Mouse (Mus musculus) kidney, embryonic 14.5 days (tissue): ENCODE results near the gene Ddias. TPM values are rescaled to one million over a fixed set of nuclear protein-coding genes. Genes with fewer than 3 reads are reported as not detected.
A peak's percentile ranks its signal among the peaks of the same experiment; 100 is the strongest.

Experiments
- ATAC-seq: fragments of 200-750 bp; cut with Nextera tagmentation; 2 replicates; pipeline ENCODE4 v1.8.0; 2017; ENCODE audit warnings: moderate number of reproducible peaks, mild to moderate bottlenecking, moderate TSS enrichment, moderate library complexity; ENCODE audit not compliant: low FRiP score, low TSS enrichment
- H3K27ac ChIP-seq: fragments of 300-500 bp; sonication (generic); 2 replicates; pipeline ENCODE4 v1.5.1; 2014; ENCODE audit warnings: low read depth, mild to moderate bottlenecking, low read length, moderate library complexity, mixed read lengths
- H3K27me3 ChIP-seq: fragments of 300-500 bp; sonication (generic); 2 replicates; pipeline ENCODE4 v1.6.1; 2014; ENCODE audit warnings: mild to moderate bottlenecking, low read length; ENCODE audit not compliant: control insufficient read depth, insufficient read depth
- H3K36me3 ChIP-seq: fragments of 300-500 bp; sonication (generic); 2 replicates; pipeline ENCODE4 v1.6.1; 2014; ENCODE audit warnings: low read length, mixed read lengths; ENCODE audit not compliant: control insufficient read depth, insufficient read depth
- H3K4me1 ChIP-seq: fragments of 300-500 bp; sonication (generic); 2 replicates; pipeline ENCODE4 v1.6.1; 2014; ENCODE audit warnings: low read length, mixed read lengths; ENCODE audit not compliant: control insufficient read depth, insufficient read depth
- H3K4me2 ChIP-seq: fragments of 300-500 bp; sonication (generic); replicated peaks from 2 replicates; pipeline ENCODE4 v1.6.1; 2014; ENCODE audit warnings: low read depth, mild to moderate bottlenecking, low read length
- H3K4me3 ChIP-seq: fragments of 300-500 bp; sonication (generic); 2 replicates; pipeline ENCODE4 v1.5.1; 2014; ENCODE audit warnings: mild to moderate bottlenecking, low read length
- H3K9ac ChIP-seq: fragments of 300-500 bp; sonication (generic); 2 replicates; pipeline ENCODE4 v1.6.1; 2014; ENCODE audit warnings: low read depth, mild to moderate bottlenecking, low read length, moderate library complexity
- H3K9me3 ChIP-seq: fragments of 300-500 bp; sonication (generic); 2 replicates; pipeline ENCODE4 v1.6.1; 2016; ENCODE audit warnings: low read length; ENCODE audit not compliant: control insufficient read depth
- WGBS: fragments of 180-500 bp; shearing (Covaris S2); extraction: QIAGEN DNeasy Blood & Tissue Kit; methylation state at CpG from one replicate; pipeline ENCODE4 v1.1.7; 2014; 5-methylcytosine and 5-hydroxymethylcytosine counted together
- polyA plus RNA-seq: library from polyadenylated mRNA; unstranded; fragments of >200 nt; fragmentation: Nextera tagmentation; extraction: Ambion mirVana; gene quantifications from 2 replicates; pipeline ENCODE4 v1.2.1, GENCODE M21; 2014

Ddias gene
- polyA plus RNA-seq, 1 experiment from 2014 or later = 17.6 TPM

DNA sequence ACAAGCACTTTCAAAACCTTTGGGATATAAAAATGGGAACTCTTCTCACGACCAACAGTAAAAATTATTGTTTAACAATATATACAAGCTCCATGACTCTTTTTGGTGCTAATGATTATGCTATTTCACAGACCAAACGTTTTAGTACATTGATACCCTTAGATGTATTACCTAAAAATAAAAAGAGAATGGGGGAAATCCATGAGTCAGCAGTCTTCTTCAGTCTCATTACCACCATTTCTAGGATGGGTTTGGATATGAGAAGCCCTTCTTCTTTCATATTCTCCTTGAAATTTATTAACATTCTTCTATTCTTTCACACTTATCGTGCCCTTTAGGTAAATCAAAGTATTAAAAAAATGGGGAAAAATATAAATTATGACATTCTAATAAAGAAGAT lies 37.6 kb downstream of the Ddias start:
- H3K27ac ChIP-seq = no peak overlapping the region
- no peaks in the 10 kb centered on the region for H3K4me1 ChIP-seq
- no peak overlapping the region for H3K4me2 ChIP-seq
- H3K36me3 ChIP-seq = no peaks in the 10 kb centered on the region
- H3K9me3 ChIP-seq = no peaks in the 10 kb centered on the region
- ATAC-seq = no peak
- no peak overlapping the region for H3K9ac ChIP-seq
- no peaks in the 10 kb centered on the region for H3K27me3 ChIP-seq
- no peak overlapping the region for H3K4me3 ChIP-seq
- 87% methylated on average over 3 of the region's 3 CpGs for WGBS

DNA sequence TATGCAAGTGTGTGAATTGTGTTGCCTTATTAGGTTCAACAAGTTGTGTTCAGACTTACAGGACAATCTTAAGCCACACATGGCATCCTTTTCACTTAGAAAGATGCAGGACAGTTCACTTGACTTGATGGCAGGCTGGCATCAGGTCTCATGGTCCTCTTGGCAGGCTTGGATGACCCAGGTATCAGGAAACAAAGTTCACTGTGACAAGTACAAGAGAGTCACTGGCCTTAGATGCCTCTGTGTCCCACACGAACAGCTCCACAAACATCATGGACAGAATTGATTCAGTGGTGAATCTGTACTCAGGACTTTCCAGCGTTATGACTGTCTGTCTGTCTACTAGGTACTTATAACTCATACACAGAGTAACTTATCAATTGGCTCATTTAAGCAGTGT lies 39.7 kb downstream of the Ddias start:
- Histone ChIP-seq H3K4me2 (no peak overlapping the region), H3K36me3 (no peaks in the 10 kb centered on the region), H3K9me3 (no peaks in the 10 kb centered on the region), H3K27ac (no peak overlapping the region), H3K9ac (no peak overlapping the region), H3K4me3 (no peak overlapping the region), H3K4me1 (no peaks in the 10 kb centered on the region), H3K27me3 (no peaks in the 10 kb centered on the region)
- ATAC-seq = no peak
- 98% methylated on average over 2 of the region's 2 CpGs for WGBS

DNA sequence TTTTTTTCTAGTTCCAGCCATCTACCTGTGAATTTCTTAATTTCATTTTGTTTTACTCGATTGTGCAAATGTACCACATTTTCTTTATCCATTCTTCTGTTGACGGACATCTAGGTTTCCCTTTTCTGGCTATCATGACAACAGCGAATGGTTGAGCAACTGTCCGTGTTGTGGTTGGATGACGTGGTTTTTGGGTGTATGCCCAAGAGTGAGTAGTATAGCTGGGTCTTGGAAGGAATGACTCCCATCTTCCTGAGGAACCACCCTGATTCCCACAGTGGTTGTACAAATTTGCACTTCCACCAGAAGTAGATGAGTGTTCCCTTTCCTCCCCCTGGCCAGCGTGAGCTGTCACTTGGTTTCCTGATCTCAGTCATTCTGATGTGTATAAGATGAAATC lies 41.7 kb downstream of the Ddias start:
- Histone ChIP-seq H3K9me3 (no peaks in the 10 kb centered on the region), H3K4me3 (no peak overlapping the region), H3K27ac (no peak overlapping the region), H3K9ac (no peak overlapping the region), H3K27me3 (no peaks in the 10 kb centered on the region), H3K36me3 (no peaks in the 10 kb centered on the region), H3K4me2 (no peak overlapping the region), H3K4me1 (no peaks in the 10 kb centered on the region)
- WGBS = 92% methylated on average over 6 of the region's 6 CpGs
- no peak for ATAC-seq

DNA sequence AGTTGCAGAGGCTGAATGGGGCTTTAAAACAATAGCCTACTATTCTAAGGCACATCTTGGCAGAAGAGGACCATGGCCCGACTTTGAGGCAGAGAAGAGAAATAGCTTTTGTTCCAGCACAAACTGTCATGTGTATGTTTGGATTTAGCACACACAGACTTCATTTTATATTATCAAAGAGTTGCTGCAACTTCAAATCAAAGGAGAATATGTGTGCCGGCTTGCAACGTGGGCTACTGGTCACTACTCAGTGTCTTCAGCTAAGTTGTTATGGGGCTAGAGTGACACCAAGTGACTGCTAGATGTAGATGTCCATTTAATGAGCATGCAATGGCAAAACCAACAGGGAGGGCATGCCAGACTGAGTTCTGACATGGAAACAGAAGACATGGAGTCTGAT lies 46.1 kb downstream of the Ddias start:
- Histone ChIP-seq H3K4me3 (no peak overlapping the region), H3K36me3 (no peaks in the 10 kb centered on the region), H3K27ac (no peak overlapping the region), H3K27me3 (no peaks in the 10 kb centered on the region), H3K9ac (no peak overlapping the region), H3K4me1 (no peaks in the 10 kb centered on the region), H3K4me2 (no peak overlapping the region), H3K9me3 (no peaks in the 10 kb centered on the region)
- no peak; the same call in 1 of the 2 replicates for ATAC-seq
- 59% methylated on average over 3 of the region's 3 CpGs for WGBS

DNA sequence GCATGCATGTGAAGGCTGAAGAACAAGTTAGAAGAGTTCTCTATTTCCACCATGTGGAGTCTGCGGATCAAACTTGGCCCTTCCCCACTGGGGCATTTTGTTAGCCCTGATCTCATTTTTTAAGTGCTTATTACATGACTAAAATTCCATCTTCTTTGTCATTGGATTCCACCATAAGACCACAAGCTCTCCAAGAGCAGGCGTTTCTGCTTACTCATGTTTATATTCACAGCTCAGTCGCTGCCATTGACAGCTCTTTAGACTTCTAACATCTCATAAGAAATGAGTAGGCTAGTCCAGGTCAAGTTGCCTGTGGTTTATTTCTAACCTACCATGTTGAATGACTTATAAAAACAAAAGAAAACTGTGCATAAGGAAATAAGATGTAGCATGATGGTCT lies 47.8 kb downstream of the Ddias start:
- Histone ChIP-seq H3K27me3 (no peaks in the 10 kb centered on the region), H3K4me1 (no peaks in the 10 kb centered on the region), H3K9ac (no peak overlapping the region), H3K9me3 (no peaks in the 10 kb centered on the region), H3K36me3 (no peaks in the 10 kb centered on the region), H3K4me3 (no peak overlapping the region), H3K27ac (no peak overlapping the region), H3K4me2 (no peak overlapping the region)
- ATAC-seq = no peak
- WGBS = 92% methylated on average over 3 of the region's 3 CpGs

DNA sequence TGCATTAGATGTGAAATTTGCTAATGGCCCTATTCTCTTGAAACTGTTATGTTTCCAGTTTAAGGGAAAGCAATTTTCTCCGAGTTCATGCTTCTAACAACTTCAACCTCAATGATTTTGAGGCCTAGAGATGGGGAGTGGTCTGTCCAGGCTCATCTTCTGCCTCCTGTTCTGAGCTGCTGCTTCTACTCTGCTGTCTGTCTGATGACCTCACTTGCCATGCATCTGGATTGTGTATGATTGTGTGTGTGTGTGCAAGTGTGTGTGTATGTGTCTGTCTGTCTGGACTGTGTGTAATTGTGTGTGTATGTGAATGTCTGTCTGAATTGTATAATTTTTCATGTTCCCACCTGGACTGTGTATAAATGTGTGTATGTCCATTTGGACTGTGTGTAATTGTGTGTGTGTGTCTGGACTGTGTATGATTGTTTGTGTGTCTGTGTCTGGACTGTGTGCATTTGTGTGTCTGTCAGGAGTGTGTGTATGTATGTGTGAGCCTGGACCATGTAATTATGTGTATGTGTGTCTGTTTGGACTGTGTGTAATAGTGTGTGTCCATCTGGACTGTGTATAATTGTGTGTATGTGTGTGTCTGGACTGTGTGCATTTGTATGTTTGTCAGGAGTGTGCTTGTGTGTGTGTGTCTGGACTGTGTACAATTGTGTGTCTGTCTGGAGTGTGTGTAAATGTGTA lies 51.5 kb downstream of the Ddias start:
- no peaks in the 10 kb centered on the region for H3K27me3 ChIP-seq
- H3K4me1 ChIP-seq = no peaks in the 10 kb centered on the region
- 0 out of 2 replicates have a peak, but pooled peaks have one; percentile 46 for ATAC-seq
- H3K27ac ChIP-seq = no peak overlapping the region
- H3K9ac ChIP-seq = no peak overlapping the region
- no peak overlapping the region for H3K4me3 ChIP-seq
- H3K9me3 ChIP-seq = no peaks in the 10 kb centered on the region
- no peak overlapping the region for H3K4me2 ChIP-seq
- no peaks in the 10 kb centered on the region for H3K36me3 ChIP-seq
- WGBS = 41% methylated on average over 1 of the region's 1 CpGs

DNA sequence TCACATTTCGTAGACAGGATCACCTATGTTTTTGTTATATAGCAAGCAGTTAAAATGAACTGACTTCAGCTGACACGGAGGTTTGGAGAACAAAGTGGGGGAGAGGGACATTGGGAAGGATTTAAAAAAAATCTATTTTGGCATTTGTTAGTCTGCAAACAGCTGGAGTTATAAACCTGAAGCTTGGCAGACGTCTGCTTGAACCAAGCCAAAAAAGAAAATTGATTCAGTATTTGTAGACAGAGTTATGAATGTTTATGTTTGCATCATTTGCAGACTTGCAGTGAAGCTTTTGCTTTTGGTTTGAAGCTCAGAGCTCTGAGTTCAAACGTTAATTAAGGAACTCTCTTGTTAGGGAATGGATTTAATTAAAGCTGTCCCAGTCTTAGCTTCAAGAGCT lies 52.2 kb downstream of the Ddias start:
- Histone ChIP-seq H3K9me3 (no peaks in the 10 kb centered on the region), H3K27me3 (no peaks in the 10 kb centered on the region), H3K27ac (no peak overlapping the region), H3K9ac (no peak overlapping the region), H3K4me3 (no peak overlapping the region), H3K4me2 (no peak overlapping the region), H3K4me1 (no peaks in the 10 kb centered on the region), H3K36me3 (no peaks in the 10 kb centered on the region)
- WGBS = 49% methylated on average over 4 of the region's 4 CpGs
- ATAC-seq = no peak

DNA sequence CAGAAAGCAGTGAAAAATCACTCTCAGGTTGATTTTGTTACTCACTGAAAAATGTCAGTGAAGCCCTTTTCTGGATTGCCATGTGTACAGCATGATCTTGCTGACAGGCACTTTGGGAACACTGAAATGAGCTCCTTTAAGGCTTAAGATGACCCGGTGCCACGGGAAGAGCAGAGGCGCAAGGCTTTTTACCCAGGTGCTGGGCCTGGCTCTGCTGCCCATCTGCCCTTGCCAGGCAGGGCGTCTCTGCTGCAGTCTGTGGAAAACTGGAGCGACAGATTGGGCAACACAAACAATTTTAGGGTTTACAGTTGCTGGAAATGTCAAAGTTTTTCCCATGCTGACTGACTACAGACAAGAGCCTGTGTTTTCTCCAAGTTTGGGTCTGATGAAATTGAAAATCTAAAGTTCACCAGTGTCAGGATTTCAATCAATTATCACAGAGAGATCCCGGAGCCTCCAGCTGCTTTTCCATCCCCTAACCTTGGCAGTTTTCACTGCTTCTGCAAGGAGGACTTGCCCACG lies 53.0 kb downstream of the Ddias start:
- H3K4me1 ChIP-seq = no peaks in the 10 kb centered on the region
- no peak overlapping the region for H3K4me3 ChIP-seq
- no peak overlapping the region for H3K4me2 ChIP-seq
- no peaks in the 10 kb centered on the region for H3K36me3 ChIP-seq
- H3K27me3 ChIP-seq = no peaks in the 10 kb centered on the region
- 76% methylated on average over 7 of the region's 7 CpGs for WGBS
- H3K27ac ChIP-seq = no peak overlapping the region
- ATAC-seq = no peak
- no peaks in the 10 kb centered on the region for H3K9me3 ChIP-seq
- H3K9ac ChIP-seq = no peak overlapping the region

DNA sequence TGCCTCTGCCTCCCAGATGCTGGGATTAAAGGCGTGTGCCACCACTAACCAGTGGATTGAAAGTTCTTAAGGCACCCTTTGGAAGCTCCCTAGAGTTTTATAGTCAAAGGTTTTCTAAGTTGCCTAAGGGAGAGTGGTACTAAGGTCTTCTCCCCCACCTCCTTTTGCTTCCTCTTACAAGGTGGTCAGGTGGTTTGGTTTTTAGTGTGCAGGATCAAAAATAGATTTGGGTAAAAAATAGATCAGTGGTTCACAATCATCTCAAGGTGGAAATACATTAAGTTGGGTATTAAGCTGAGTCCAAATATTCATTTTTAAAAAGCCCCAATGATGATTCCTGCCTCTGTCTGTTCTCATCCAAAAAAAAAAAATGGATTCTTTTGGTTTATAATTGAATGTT lies 53.6 kb downstream of the Ddias start:
- ATAC-seq = no peak
- no peaks in the 10 kb centered on the region for H3K36me3 ChIP-seq
- 95% methylated on average over 1 of the region's 1 CpGs for WGBS

More for the DNA sequence above, 53.6 kb downstream of the Ddias start:
- H3K9ac ChIP-seq = no peak overlapping the region
- H3K27me3 ChIP-seq = no peaks in the 10 kb centered on the region
- no peak overlapping the region for H3K4me2 ChIP-seq
- H3K27ac ChIP-seq = no peak overlapping the region
- H3K4me1 ChIP-seq = no peaks in the 10 kb centered on the region
- H3K4me3 ChIP-seq = no peak overlapping the region
- H3K9me3 ChIP-seq = no peaks in the 10 kb centered on the region
